Mouse (Mus musculus): ENCODE measurements around the gene Elk3. TPM values are rescaled to one million over a fixed set of nuclear protein-coding genes. Genes with fewer than 3 reads are reported as not detected.
A peak's percentile ranks its signal among the peaks of the same experiment; 100 is the strongest.
"Not testable (repeated sequence)": the region's sequence is repeated elsewhere in the genome, so short reads cannot be mapped to it uniquely, and the experiment has no call there.

Elk3 gene
- 50.2 and 53.9 TPM in 2 replicates for polyA plus RNA-seq (2015; fragmentation: Nextera tagmentation; extraction: Ambion mirVana)

DNA sequence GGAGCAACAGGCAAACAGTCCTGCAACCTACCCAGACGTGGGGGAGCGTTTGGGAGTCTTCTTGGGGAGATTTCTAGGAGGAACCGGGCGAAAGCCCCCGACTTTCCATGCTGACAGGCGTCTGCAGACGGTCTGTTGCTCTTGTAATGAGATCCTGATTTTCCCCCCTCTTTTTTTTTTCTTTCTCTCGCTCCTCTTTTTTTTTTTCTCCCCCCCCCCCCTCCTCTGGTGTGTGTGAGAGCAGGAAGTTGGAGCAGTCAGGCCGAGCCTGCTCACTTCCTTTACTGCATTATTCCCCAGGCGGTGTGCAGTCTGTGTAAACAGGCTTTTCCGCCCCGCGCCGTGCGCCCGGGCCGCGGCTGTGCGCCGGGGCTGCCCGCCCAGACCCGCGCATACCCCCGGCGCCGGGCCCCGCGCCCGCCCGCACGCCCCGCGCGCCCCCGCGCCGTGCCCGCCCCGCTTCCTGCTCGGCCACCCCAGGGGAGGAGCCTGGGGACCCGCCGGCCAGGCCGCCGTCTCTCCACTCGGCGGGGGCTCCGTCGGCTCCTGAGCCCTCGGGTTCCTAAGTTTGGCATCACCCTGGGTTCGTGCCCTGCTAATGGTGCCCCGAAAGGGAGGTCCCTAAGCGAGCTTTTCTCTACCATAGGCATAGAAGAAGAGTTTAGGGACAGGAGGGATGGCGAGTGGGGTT, at the start of gene Elk3:
Gene Elk3 (minus strand): TSS at position 415 of the 691 bp plus-strand sequence.
- Histone ChIP-seq H3K4me2 (ENCODE audit: low read length) (peak within 1 kb of the TSS; percentile 84), H3K9me3 (replicated peaks; ENCODE audit: low read length) (no peaks in the 10 kb centered on the region), H3K9ac (ENCODE audit: low read depth, low read length) (peak within 1 kb of the TSS; percentile 85), H3K36me3 (ENCODE audit: insufficient read depth, low read length) (no peaks in the 10 kb centered on the region), H3K4me3 (replicated peaks; ENCODE audit: low read depth, low read length) (peak within 1 kb of the TSS; percentile 81), H3K27me3 (ENCODE audit: insufficient read depth, low read length) (no peaks in the 10 kb centered on the region), H3K27ac (peak within 1 kb of the TSS; percentile 96), H3K4me1 (replicated peaks; ENCODE audit: insufficient read depth, low read length) (peaks cover 7% of the 10 kb centered on the region; the same call in 1 of the 2 replicates)
- no peak for TF ChIP-seq CTCF (IDR thresholded peaks at IDR 0.05; ENCODE audit: low read depth)
- WGBS = 1% methylated on average over 52 of the region's 53 CpGs
- ATAC-seq (replicated peaks; ENCODE audit: low FRiP score, low read depth) (peak; percentile 78), DNase-seq (ENCODE audit: low spot score) (peak; percentile 84)

- TF ChIP-seq CTCF (IDR thresholded peaks at IDR 0.05; ENCODE audit: low read depth) = no peak
- Histone ChIP-seq H3K4me2 (ENCODE audit: low read length) (no peak overlapping the region), H3K4me1 (replicated peaks; ENCODE audit: insufficient read depth, low read length) (no peaks in the 10 kb centered on the region), H3K9ac (ENCODE audit: low read depth, low read length) (no peak overlapping the region), H3K27me3 (ENCODE audit: insufficient read depth, low read length) (no peaks in the 10 kb centered on the region), H3K9me3 (replicated peaks; ENCODE audit: low read length) (no peaks in the 10 kb centered on the region), H3K36me3 (ENCODE audit: insufficient read depth, low read length) (no peaks in the 10 kb centered on the region), H3K4me3 (replicated peaks; ENCODE audit: low read depth, low read length) (no peak overlapping the region), H3K27ac (no peak overlapping the region)
- WGBS = 8% methylated on average over 3 of the region's 3 CpGs
- ATAC-seq (replicated peaks; ENCODE audit: low FRiP score, low read depth) (no peak), DNase-seq (ENCODE audit: low spot score) (no peak)
Observed at GRCm38 (mm10) chr10:93360623-93361022, 49.7 kb upstream of the Elk3 start.

DNA sequence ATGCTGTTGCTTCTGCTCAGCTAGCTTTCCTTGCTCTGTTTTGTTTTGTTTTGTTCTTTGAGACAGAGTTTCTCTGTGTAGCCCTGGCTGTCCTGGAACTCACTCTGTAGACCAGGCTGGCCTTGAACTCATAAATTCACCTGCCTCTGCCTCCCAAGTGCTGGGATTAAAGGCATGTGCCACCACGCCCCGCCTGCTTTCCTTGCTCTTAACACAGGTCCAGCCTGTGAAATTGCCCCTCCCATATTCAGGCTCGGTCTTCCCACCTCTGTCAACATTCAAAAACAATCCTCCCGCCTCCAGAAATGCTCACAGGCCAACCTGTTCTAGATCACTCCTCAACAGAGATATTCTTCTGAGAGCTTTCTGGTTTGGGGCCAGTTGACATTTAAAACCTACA, 49.3 kb upstream of the Elk3 start:
- not testable (repeated sequence) for H3K4me3 ChIP-seq (replicated peaks; ENCODE audit: low read depth, low read length); H3K9me3 ChIP-seq (replicated peaks; ENCODE audit: low read length); H3K9ac ChIP-seq (ENCODE audit: low read depth, low read length); DNase-seq (ENCODE audit: low spot score); ATAC-seq (replicated peaks; ENCODE audit: low FRiP score, low read depth); H3K36me3 ChIP-seq (ENCODE audit: insufficient read depth, low read length); H3K4me1 ChIP-seq (replicated peaks; ENCODE audit: insufficient read depth, low read length); H3K27ac ChIP-seq; H3K4me2 ChIP-seq (ENCODE audit: low read length); H3K27me3 ChIP-seq (ENCODE audit: insufficient read depth, low read length)
- 51% methylated on average over 4 of the region's 4 CpGs for WGBS

DNA sequence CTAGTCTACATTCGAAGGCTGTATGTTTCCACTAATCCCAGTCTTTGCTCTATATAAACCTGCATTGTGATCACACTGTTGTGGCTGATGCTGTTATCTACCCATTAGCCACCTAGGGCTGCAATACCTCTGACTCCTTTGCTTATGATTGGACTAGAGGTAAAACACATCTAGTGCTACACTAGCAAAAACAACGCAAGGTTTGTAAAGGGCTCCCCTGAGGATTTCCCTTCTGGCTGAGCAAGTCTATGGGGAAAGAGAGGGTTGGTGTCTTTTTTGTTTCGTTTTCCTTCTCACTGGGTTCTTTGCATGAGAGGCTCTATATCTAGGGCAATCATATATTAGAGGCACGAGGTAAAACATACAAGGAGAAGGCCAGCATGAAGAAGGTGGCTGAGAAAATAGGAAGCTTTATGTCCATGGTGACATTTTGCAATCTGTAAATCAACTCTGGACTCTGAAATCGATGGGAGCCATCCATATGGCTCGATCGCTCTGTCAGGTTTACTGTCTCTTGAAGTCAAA, 48.5 kb upstream of the Elk3 start:
- H3K4me3 ChIP-seq (replicated peaks; ENCODE audit: low read depth, low read length) = no peak overlapping the region
- H3K9ac ChIP-seq (ENCODE audit: low read depth, low read length) = no peak overlapping the region
- H3K4me1 ChIP-seq (replicated peaks; ENCODE audit: insufficient read depth, low read length) = no peaks in the 10 kb centered on the region
- WGBS = 83% methylated on average over 7 of the region's 7 CpGs
- no peak overlapping the region for H3K27ac ChIP-seq
- no peak overlapping the region for H3K4me2 ChIP-seq (ENCODE audit: low read length)
- no peaks in the 10 kb centered on the region for H3K27me3 ChIP-seq (ENCODE audit: insufficient read depth, low read length)
- no peaks in the 10 kb centered on the region for H3K36me3 ChIP-seq (ENCODE audit: insufficient read depth, low read length)
- DNase-seq (ENCODE audit: low spot score) (no peak), ATAC-seq (replicated peaks; ENCODE audit: low FRiP score, low read depth) (no peak)
- H3K9me3 ChIP-seq (replicated peaks; ENCODE audit: low read length) = no peaks in the 10 kb centered on the region
- no peak for TF ChIP-seq CTCF (IDR thresholded peaks at IDR 0.05; ENCODE audit: low read depth)

DNA sequence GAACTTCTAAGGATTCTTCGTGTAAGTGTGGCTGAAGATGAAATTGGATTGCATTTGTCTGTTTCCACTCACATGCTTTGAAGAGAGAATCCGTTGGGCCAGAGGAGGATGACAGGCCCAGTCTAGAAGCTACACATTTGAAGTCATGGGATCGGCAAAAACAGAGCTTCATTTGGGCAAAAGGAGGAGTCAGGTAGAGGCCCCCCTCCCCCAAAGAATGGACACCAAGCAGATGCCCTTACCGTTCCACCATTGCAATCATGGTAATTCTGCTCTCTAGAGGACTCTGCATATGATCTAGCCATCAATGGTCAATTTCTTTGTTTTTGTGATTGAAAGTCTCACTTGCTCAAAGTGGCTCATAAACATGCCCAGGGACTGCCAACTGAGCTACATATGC, 47.9 kb upstream of the Elk3 start:
- Histone ChIP-seq H3K27me3 (ENCODE audit: insufficient read depth, low read length) (no peaks in the 10 kb centered on the region), H3K4me3 (replicated peaks; ENCODE audit: low read depth, low read length) (no peak overlapping the region), H3K4me2 (ENCODE audit: low read length) (no peak overlapping the region), H3K9ac (ENCODE audit: low read depth, low read length) (no peak overlapping the region), H3K4me1 (replicated peaks; ENCODE audit: insufficient read depth, low read length) (no peaks in the 10 kb centered on the region), H3K9me3 (replicated peaks; ENCODE audit: low read length) (no peaks in the 10 kb centered on the region), H3K36me3 (ENCODE audit: insufficient read depth, low read length) (no peaks in the 10 kb centered on the region), H3K27ac (no peak overlapping the region)
- no peak for TF ChIP-seq CTCF (IDR thresholded peaks at IDR 0.05; ENCODE audit: low read depth)
- DNase-seq (ENCODE audit: low spot score) = no peak
- no peak for ATAC-seq (replicated peaks; ENCODE audit: low FRiP score, low read depth)
- WGBS = 94% methylated on average over 4 of the region's 4 CpGs

GRCm38 (mm10) chr10:93357162-93357561, 46.2 kb upstream of the Elk3 start:
- H3K4me1 ChIP-seq (replicated peaks; ENCODE audit: insufficient read depth, low read length) = no peaks in the 10 kb centered on the region
- TF ChIP-seq CTCF (IDR thresholded peaks at IDR 0.05; ENCODE audit: low read depth) = no peak
- no peak overlapping the region for H3K9ac ChIP-seq (ENCODE audit: low read depth, low read length)
- H3K36me3 ChIP-seq (ENCODE audit: insufficient read depth, low read length) = no peaks in the 10 kb centered on the region
- DNase-seq (ENCODE audit: low spot score) (no peak), ATAC-seq (replicated peaks; ENCODE audit: low FRiP score, low read depth) (no peak)
- no peaks in the 10 kb centered on the region for H3K9me3 ChIP-seq (replicated peaks; ENCODE audit: low read length)
- no peaks in the 10 kb centered on the region for H3K27me3 ChIP-seq (ENCODE audit: insufficient read depth, low read length)
- H3K4me3 ChIP-seq (replicated peaks; ENCODE audit: low read depth, low read length) = no peak overlapping the region
- no peak overlapping the region for H3K4me2 ChIP-seq (ENCODE audit: low read length)
- 63% methylated on average over 5 of the region's 5 CpGs for WGBS
- H3K27ac ChIP-seq = no peak overlapping the region
